Mouse (Mus musculus): ENCODE results near the gene Rpl23. TPM values are rescaled to one million over a fixed set of nuclear protein-coding genes. Genes with fewer than 3 reads are reported as not detected.
"Not testable (repeated sequence)": the region's sequence is repeated elsewhere in the genome, so short reads cannot be mapped to it uniquely, and the experiment has no call there.

Gene Rpl23
- total RNA-seq, 1 experiment from 2014 or later, result 1,795 TPM

GRCm38 (mm10) chr11:97802194-97802470 is 19.9 kb upstream of the Rpl23 start:
- no peak for ATAC-seq (replicated peaks; ENCODE audit: insufficient number of reproducible peaks, low FRiP score, low TSS enrichment, poor library complexity, severe bottlenecking)

GRCm38 (mm10) chr11:97801409-97802193 is 19.4 kb upstream of the Rpl23 start:
- ATAC-seq (replicated peaks; ENCODE audit: insufficient number of reproducible peaks, low FRiP score, low TSS enrichment, poor library complexity, severe bottlenecking), result no peak

DNA sequence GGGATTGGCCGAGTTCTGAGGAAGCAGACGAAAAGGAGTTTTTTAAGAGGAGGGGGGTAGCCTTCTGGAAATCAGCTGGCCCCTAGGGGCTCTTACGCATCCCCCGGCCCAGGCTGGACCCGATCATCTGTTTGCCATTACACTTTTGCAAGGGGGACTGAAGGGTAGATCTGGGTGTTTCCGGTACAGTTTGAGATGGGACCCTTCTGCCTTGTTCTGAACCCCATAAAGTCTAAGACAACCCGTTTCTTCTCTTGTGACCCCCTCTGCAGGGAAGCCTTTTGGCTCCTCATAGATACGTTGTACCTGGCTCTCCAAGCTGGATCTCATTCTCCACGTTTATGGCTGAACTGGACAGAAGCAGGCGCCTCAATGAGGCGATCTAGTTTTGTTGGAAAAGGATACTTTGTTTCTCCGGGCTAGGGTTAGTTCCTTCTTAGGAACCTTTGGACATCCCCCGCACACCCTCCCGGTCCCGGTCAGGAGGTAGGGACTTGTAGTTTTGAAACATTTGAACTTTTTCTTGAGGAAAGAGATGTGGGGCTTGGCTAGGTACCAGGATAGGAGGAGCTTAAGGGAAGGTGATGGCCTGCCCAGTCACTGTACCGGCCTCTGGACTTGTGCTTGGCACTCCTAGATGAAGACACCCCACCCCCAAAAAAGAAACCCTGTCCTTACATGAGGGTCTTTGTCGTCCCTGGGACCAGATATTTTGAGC is 18.6 kb upstream of the Rpl23 start:
- ATAC-seq (replicated peaks; ENCODE audit: insufficient number of reproducible peaks, low FRiP score, low TSS enrichment, poor library complexity, severe bottlenecking), result no peak

GRCm38 (mm10) chr11:97799994-97800690 is 17.9 kb upstream of the Rpl23 start:
- ATAC-seq (replicated peaks; ENCODE audit: insufficient number of reproducible peaks, low FRiP score, low TSS enrichment, poor library complexity, severe bottlenecking), result peak; percentile 36

- ATAC-seq (replicated peaks; ENCODE audit: insufficient number of reproducible peaks, low FRiP score, low TSS enrichment, poor library complexity, severe bottlenecking), result peak; percentile 84
Observed at GRCm38 (mm10) chr11:97799146-97799993, 17.1 kb upstream of the Rpl23 start.

DNA sequence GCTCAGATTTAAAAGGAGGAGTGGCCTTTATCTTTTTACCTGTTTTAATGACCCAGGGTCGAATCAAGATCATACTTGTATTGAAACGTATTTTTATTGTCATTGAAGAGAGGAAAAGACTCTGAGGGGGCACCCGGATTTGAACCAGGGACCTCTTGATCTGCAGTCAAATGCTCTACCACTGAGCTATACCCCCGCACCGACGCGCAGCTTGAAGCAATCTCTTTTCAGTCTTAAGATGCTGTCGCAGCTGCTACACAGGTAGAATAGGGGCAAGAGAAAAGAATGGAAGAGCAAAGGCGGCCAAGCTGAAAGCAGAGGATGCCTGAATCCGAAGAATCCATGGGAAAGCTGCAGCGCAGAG is 16.5 kb upstream of the Rpl23 start, which contains the start of gene Lasp1:
Gene Lasp1 (plus strand): TSS at position 219 of the 364 bp plus-strand sequence.
- ATAC-seq (replicated peaks; ENCODE audit: insufficient number of reproducible peaks, low FRiP score, low TSS enrichment, poor library complexity, severe bottlenecking), result 0 out of 2 replicates have a peak, but pooled peaks have one; percentile 32

GRCm38 (mm10) chr11:97798083-97798435 is 15.8 kb upstream of the Rpl23 start:
- no peak for ATAC-seq (replicated peaks; ENCODE audit: insufficient number of reproducible peaks, low FRiP score, low TSS enrichment, poor library complexity, severe bottlenecking)

DNA sequence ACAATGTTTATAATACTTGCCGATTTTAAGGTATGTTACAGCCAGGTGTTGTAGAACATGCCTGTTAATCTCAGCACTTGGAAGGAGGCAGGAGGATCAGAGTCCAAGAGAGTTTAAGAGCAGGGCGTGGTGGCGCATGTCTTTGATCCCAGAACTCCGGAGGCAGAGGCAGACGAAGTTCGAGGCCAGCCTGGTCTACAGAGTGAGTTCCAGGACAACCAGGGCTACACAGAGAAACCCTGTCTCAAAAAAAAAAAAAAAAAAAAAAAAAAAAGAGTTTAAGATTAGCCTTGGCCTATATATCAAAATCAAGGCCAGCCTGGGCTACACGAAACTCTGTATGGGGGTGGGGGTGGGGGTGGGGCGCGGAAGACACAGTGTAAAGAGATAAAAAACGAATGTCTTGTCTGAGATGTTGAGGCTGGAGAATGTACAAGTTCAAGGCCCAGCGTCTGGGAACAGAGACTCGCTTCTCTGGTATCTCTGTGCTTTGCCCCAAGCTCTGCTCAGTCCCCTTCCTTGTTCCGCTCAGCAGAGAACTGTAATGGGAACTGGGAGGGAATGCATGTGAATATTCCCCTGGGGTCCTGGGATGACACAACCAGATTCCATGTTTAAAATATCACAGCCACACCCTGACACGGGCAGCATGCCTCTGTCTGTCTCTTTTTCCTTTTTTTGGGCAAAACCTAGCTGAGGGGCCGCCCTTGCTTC is 15.3 kb upstream of the Rpl23 start:
- no peak for ATAC-seq (replicated peaks; ENCODE audit: insufficient number of reproducible peaks, low FRiP score, low TSS enrichment, poor library complexity, severe bottlenecking)

DNA sequence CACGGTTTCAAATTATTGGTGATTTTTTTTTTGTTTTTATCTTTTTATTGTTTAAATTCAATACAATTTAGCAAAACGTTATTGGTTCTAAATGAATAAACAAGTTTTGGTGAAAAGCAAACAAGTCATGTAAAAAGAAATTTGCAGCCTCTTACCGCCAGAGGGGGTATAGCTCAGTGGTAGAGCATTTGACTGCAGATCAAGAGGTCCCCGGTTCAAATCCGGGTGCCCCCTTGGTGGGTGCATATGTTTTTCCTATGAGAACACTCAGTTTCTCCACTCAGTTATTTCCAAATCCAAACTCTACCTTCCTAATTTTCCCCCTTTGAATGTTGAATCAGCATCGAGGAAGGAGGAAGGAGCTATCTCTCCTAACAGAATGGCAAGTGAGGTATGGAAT is 14.7 kb upstream of the Rpl23 start:
- ATAC-seq (replicated peaks; ENCODE audit: insufficient number of reproducible peaks, low FRiP score, low TSS enrichment, poor library complexity, severe bottlenecking), result no peak

DNA sequence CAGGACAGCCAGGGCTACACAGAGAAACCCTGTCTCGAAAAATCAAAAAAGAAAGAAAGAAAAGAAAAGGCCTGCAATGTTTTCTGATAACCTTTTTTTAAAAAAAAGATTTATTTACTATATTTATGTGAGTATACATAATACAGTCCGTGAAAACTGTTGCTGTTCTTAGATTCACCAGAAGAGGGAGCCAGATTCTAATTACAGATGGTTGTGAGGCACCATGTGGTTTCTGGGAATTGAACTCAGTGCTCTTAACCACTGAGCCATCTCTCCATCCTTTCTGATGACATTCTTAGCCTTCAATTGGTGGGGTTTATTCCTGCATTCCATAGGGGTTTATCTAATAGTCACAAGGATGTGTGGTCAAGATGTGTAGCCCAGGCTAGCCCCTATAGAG is 10.9 kb upstream of the Rpl23 start:
- peak; percentile 66; the same call in 1 of the 2 replicates for ATAC-seq (replicated peaks; ENCODE audit: insufficient number of reproducible peaks, low FRiP score, low TSS enrichment, poor library complexity, severe bottlenecking)

DNA sequence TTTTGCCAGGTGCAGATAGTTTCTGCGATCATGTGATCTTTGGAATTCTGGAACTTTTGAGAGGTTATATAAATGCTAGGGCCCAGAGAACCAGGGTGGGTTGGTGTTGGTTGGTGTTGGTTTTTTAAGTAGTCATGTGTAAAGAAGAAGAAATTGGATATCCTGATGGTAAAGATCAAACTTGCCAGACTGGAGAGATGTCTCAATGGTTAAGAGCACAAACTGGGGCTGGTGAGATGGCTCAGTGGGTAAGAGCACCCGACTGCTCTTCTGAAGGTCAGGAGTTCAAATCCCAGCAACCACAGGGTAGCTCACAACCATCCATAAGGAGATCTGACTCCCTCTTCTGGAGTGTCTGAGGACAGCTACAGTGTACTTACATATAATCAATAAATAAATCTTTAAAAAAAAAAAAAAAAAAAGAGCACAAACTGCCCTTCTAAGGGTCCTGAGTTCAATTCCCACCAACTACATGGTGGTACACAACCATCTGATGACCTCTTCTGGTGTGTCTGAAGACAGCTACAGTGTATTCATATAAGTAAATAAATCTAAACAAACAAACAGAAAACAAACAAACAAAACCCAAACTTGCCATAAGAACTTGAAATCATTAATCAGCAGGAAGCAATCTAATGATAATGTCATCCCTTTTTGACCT is 8.7 kb upstream of the Rpl23 start:
- ATAC-seq (replicated peaks; ENCODE audit: insufficient number of reproducible peaks, low FRiP score, low TSS enrichment, poor library complexity, severe bottlenecking), result not testable (repeated sequence)

DNA sequence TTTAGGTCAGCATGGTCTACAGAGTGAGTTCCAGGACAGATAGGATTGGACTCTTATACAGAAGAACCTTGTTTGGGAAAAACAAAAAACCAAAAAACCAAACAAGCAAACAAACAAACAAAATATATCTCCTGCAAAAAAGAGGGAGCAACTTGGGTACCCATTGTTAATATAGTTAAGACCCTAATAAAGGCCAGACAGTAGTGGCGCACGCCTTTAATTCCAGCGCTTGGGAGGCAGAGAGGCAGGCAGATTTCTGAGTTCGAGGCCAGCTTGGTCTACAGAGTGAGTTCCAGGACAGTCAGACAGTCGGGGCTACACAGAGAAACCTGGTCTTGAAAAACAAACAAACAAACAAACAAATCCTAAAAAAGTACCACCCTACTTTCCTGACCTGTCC is 7.5 kb upstream of the Rpl23 start:
- ATAC-seq (replicated peaks; ENCODE audit: insufficient number of reproducible peaks, low FRiP score, low TSS enrichment, poor library complexity, severe bottlenecking), result no peak

DNA sequence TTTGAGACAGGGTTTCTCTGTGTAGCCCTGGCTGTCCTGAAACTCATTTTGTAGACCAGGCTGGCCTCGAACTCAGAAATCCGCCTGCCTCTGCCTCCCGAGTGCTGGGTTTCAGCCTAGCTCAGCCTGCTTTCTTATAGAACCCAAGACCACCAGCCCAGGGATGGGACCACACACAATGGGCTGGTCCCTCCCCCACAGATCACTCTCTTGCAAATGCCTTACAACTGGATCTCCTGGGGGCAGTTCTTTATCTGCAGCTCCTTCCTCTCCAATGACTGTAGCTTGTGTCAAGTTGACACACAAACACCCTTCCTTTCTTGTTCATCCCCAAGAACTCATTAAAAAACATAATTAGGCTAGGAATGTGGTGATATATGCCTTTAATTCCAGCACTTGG is 5.7 kb upstream of the Rpl23 start:
- ATAC-seq (replicated peaks; ENCODE audit: insufficient number of reproducible peaks, low FRiP score, low TSS enrichment, poor library complexity, severe bottlenecking), result no peak

DNA sequence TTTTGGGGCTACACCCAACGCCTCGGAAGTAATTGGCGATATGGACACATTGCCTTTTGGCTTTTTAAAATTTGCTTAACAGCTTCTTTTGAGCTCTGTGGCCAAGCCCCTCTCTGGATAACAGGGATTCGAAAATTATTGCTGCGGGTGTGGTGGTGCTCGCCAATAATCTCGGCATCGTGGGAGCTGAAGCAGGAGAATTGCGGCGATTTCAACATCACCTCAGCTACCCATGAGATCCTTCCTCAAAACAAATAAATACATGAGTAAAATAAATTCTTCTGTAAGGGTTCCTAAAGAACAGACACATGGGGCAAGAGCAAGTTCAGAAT is 293 bp upstream of the Rpl23 start:
- no peak for ATAC-seq (replicated peaks; ENCODE audit: insufficient number of reproducible peaks, low FRiP score, low TSS enrichment, poor library complexity, severe bottlenecking)

- no peak for ATAC-seq (replicated peaks; ENCODE audit: insufficient number of reproducible peaks, low FRiP score, low TSS enrichment, poor library complexity, severe bottlenecking)
Observed at GRCm38 (mm10) chr11:97781478-97781831, 782 bp downstream of the Rpl23 start.

DNA sequence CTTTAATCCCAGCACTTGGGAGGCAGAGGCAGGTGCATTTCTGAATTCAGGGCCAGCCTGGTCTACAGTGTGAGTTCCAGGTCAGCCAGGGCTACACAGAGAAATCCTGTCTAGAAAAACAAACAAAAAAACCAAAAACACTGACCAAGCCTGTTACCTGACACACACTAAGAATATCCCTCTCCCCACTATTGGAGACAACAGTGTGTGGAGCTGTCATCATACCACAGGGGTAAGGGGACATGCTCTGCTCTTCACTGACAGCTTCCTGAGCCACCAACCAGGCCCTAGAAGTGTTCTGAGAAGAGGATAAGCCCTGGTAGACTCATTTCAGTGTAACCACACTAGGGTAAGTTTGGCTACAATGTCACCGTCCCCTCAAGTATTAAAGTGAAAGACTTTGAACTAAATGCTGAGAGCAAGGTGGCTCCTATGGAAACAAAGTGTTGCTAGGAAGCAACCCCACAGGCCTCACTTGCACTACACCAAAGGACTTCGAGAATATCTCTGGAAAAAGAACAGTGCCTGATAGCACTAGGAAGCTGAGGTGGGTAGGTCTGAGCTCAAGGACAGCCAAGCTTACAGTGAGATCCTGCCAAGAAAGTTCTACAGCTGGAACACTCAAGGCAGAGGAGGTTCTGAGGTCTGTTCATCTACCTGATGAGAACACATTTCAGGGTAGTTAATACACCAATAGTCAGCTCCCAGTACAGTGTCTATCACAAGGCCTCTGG is 2.1 kb downstream of the Rpl23 start:
- no peak for ATAC-seq (replicated peaks; ENCODE audit: insufficient number of reproducible peaks, low FRiP score, low TSS enrichment, poor library complexity, severe bottlenecking)

- no peak for ATAC-seq (replicated peaks; ENCODE audit: insufficient number of reproducible peaks, low FRiP score, low TSS enrichment, poor library complexity, severe bottlenecking)
Observed at GRCm38 (mm10) chr11:97778918-97779317, 3.3 kb downstream of the Rpl23 start.

- no peak for ATAC-seq (replicated peaks; ENCODE audit: insufficient number of reproducible peaks, low FRiP score, low TSS enrichment, poor library complexity, severe bottlenecking)
Observed at GRCm38 (mm10) chr11:97777129-97777529, 5.1 kb downstream of the Rpl23 start.

Data from monocyte, adult 5-6 weeks (primary cell).